Mouse (Mus musculus) embryo, embryonic 10.5 days (tissue): ENCODE measurements around the gene Abca4.

ENCODE experiments used
- DNase-seq: peaks from one replicate; pipeline ENCODE4 v3.0.0-alpha.2; 2015; ENCODE audit warnings: low spot score

Gene Abca4

GRCm38 (mm10) chr3:122170621-122171309, 126.5 kb downstream of the Abca4 start:
- DNase-seq, result no peak

- peak; percentile 6 for DNase-seq
These were observed 129.4 kb downstream of the Abca4 start for GRCm38 (mm10) chr3:122173526-122174150.

GRCm38 (mm10) chr3:122176018-122176417, 131.8 kb downstream of the Abca4 start:
- DNase-seq, result no peak

- DNase-seq, result no peak
These were observed 132.6 kb downstream of the Abca4 start for GRCm38 (mm10) chr3:122176706-122177390.

GRCm38 (mm10) chr3:122184109-122184508, 139.9 kb downstream of the Abca4 start:
- DNase-seq, result peak; percentile 22

- no peak for DNase-seq
These were observed 142.7 kb downstream of the Abca4 start for GRCm38 (mm10) chr3:122186975-122187374.

- no peak for DNase-seq
These were observed 152.5 kb downstream of the Abca4 start for GRCm38 (mm10) chr3:122196621-122197298.

- no peak for DNase-seq
These were observed 154.3 kb downstream of the Abca4 start for GRCm38 (mm10) chr3:122198532-122198931.

GRCm38 (mm10) chr3:122198966-122199381, 154.7 kb downstream of the Abca4 start:
- no peak for DNase-seq

- DNase-seq, result no peak
These were observed 155.4 kb downstream of the Abca4 start for GRCm38 (mm10) chr3:122199600-122199999.

GRCm38 (mm10) chr3:122200017-122200416, 155.8 kb downstream of the Abca4 start:
- DNase-seq, result no peak

- DNase-seq, result no peak
These were observed 156.2 kb downstream of the Abca4 start for GRCm38 (mm10) chr3:122200447-122200846.

- DNase-seq, result peak; percentile 32
These were observed 158.1 kb downstream of the Abca4 start for GRCm38 (mm10) chr3:122202307-122202732.

GRCm38 (mm10) chr3:122203675-122204329, 159.6 kb downstream of the Abca4 start:
- DNase-seq, result no peak

- DNase-seq, result no peak
These were observed 161.5 kb downstream of the Abca4 start for GRCm38 (mm10) chr3:122205753-122206152.

- no peak for DNase-seq
These were observed 162.2 kb downstream of the Abca4 start for GRCm38 (mm10) chr3:122206279-122207070.

GRCm38 (mm10) chr3:122207766-122208165, 163.5 kb downstream of the Abca4 start:
- no peak for DNase-seq

- no peak for DNase-seq
These were observed 164.3 kb downstream of the Abca4 start for GRCm38 (mm10) chr3:122208296-122209225.

- no peak for DNase-seq
These were observed 165.3 kb downstream of the Abca4 start for GRCm38 (mm10) chr3:122209511-122209910.

- DNase-seq, result peak; percentile 54
These were observed 166.2 kb downstream of the Abca4 start for GRCm38 (mm10) chr3:122210434-122210833.
